Comparison of ENCODE assay signal across 15 mouse cellular contexts in the genomic region with DNA sequence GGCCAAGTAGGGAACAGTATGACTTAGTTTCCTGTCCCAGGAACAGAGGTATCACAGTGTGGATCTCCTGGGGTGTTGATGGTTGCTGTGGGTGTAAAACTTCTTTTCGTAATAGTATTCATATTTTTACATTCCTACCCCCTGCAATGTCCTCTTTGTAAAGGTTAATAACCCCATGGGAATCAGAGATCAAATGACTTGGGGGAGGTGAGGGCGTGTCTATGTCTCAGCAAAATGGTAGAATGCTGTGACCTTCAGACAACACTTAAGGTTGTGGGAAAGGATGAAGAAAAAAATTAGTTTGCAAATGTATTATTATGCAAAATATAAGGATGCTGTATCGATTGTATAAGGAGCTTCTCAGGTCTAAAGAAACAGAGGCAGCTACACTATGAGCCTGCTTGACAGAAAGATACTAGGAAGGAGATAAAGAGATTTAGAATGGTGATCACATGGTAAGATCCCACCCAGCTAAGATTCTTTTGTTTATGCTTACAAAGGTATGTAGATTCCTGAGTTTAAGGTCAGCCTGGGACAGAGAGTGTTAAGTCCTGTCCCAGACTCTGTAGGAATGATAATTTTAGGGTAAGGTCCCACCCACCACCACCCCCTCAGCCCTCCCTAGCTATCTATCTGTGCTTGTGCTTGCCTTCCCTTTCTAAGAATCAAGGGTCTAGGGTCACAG.
"Had no signal": no experiment of that assay in that cellular context is flagged by ENCODE, and none has a peak within 500 bp of the region (broad histone marks: within the 10 kb centered on the region; RNA-seq: fewer than 3 reads in every experiment).

No protein-coding gene starts in this region.

- DNase-seq: gastrocnemius, postnatal 14 days; gastrocnemius, postnatal 36 days; heart, adult 11 months; heart, adult 2 months; heart, postnatal 14 days; heart, postnatal 36 days; kidney, adult 11 months; kidney, adult 2 months; kidney, adult 9 months; kidney, postnatal 14 days; kidney, postnatal 36 days; layer of hippocampus, adult 9-11 months; layer of hippocampus, postnatal 36 days; liver; liver, embryonic 13.5 days had no signal
